Mouse (Mus musculus): ENCODE results near the gene Cul5. TPM values are rescaled to one million over a fixed set of nuclear protein-coding genes. Genes with fewer than 3 reads are reported as not detected.

The Cul5 gene
- total RNA-seq (2021) (10 to 100 TPM; 43.0 to 45.4 TPM), polyA plus RNA-seq (2012; rRNA removed) (6.1 and 11.3 TPM in 2 replicates)
- long read RNA-seq, transcript Cul5-201 (19 exons, 3,585 nt) = major isoform, 32 of 38 reads
- long read RNA-seq, partial matches to known transcripts = 6 of 38 reads
- long read RNA-seq, other reads (novel, unspliced or antisense) = 0 of 38 reads

DNA sequence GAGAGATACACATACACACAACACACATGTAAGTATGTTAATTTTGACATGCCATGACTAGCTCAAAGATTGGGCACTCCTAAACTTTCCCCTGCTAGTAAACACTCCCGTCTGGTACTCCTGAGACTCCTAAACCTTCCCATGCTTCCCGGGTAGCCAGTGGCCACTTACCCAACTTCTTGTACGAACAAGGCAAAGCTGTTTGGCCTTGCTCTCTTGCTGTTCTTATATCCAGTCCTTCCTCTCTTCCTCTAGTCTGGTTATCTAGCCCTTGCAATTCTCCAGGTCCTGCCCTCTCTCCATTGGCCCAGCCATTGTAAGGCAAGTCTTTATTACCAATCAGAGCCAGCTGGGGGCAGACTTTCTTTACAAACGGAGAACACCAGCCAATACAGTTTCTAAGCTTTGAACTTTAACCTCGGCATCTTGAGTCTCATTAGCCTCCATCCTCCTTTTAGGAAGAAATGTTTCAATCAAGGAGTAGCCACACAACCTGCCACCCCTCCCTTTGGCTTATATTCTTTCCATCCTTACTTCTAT is at the start of gene Cul5:
Gene Cul5 (minus strand): TSS at position 335 of the 540 bp plus-strand sequence.
- H3K4me1 ChIP-seq (ENCODE audit: control insufficient read depth, insufficient read depth, low read length) = peaks cover 4% of the 10 kb centered on the region
- no peak within 1 kb of the TSS for H3K4me3 ChIP-seq
- peak in 1 of 2 experiments; percentile 21 for DNase-seq
- intact Hi-C loops (cut with DNase I) = loop anchor here (5.0 kb wide), 3 partner anchors 57 to 422 kb away; partner anchors contain the start of genes Acat1, Atm, Ddx10 and Npat
- no peaks in the 10 kb centered on the region for H3K27me3 ChIP-seq (ENCODE audit: control insufficient read depth, insufficient read depth, low read length)
- H3K79me2 ChIP-seq (replicated peaks; ENCODE audit: control insufficient read depth, insufficient read depth, low read length) = peaks cover 2% of the 10 kb centered on the region; the same call in 1 of the 2 replicates
- no peak for TF ChIP-seq EP300 (IDR thresholded peaks at IDR 0.05; ENCODE audit: insufficient read depth, low read depth, low read length)
- TF ChIP-seq POLR2A (IDR thresholded peaks at IDR 0.05; ENCODE audit: insufficient read depth, low read depth, low read length) = no peak
- peak; percentile 51 for TF ChIP-seq CTCF (IDR thresholded peaks at IDR 0.05)
- H3K36me3 ChIP-seq (ENCODE audit: control insufficient read depth, insufficient read depth, low read length) = peaks cover 10% of the 10 kb centered on the region; the same call in 1 of the 2 replicates
- WGBS = 56% methylated on average over 5 of the region's 5 CpGs
- H3K9ac ChIP-seq (ENCODE audit: low read depth, low read length) = no peak within 1 kb of the TSS
- H3K27ac ChIP-seq = no peak within 1 kb of the TSS

DNA sequence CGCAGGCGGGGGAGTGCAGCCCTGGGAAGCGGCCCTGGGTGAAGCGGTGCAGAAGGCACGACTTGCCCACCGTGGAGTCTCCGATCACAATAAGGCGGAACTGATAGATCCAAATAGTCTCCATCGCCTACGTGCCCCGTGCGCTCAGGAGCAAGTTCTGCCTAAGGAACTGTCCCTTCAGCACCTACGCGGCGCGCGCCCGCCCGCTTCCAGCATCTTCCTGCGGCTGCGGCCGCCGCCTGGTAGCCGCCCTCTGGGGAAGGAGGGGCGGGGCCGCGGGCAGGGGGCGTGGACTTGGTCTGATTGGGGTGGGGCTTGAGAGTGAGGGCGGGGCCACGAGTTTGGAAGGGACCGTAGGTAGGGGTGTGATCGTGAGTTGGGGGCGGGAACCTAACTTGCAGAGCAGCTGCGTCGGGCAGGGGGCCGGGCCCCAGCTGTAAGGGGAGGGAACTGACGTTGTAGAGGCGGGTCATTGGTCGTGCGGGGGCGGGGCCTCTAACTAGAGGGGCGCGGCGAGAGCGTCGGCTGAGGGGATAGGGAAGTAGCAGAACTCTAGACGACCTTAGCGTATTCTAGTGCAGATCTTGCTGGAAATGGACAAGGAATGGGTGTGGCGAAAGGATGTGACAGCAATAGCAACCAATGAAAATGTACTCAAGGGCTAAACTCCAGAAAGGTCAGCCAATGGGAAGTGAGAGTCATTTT is 36.3 kb upstream of the Cul5 start, which contains the start of gene Rab39:
Gene Rab39 (minus strand): TSS at position 241 of the 705 bp plus-strand sequence.
- H3K36me3 ChIP-seq (ENCODE audit: control insufficient read depth, insufficient read depth, low read length) = no peaks in the 10 kb centered on the region
- no peak within 1 kb of the TSS for H3K27ac ChIP-seq
- TF ChIP-seq POLR2A (IDR thresholded peaks at IDR 0.05; ENCODE audit: insufficient read depth, low read depth, low read length) (no peak), CTCF (IDR thresholded peaks at IDR 0.05) (no peak), EP300 (IDR thresholded peaks at IDR 0.05; ENCODE audit: insufficient read depth, low read depth, low read length) (no peak)
- H3K27me3 ChIP-seq (ENCODE audit: control insufficient read depth, insufficient read depth, low read length) = no peaks in the 10 kb centered on the region
- H3K79me2 ChIP-seq (replicated peaks; ENCODE audit: control insufficient read depth, insufficient read depth, low read length) = no peaks in the 10 kb centered on the region
- H3K4me3 ChIP-seq = peak within 1 kb of the TSS; percentile 11
- DNase-seq = peak; percentile 70 to 83
- 1% methylated on average over 49 of the region's 49 CpGs for WGBS
- no peak within 1 kb of the TSS for H3K9ac ChIP-seq (ENCODE audit: low read depth, low read length)
- H3K4me1 ChIP-seq (ENCODE audit: control insufficient read depth, insufficient read depth, low read length) = no peaks in the 10 kb centered on the region
- intact Hi-C loops (cut with DNase I) = no loop called here

GRCm38 (mm10) chr9:53705491-53705991 is 35.7 kb upstream of the Cul5 start:
- H3K79me2 ChIP-seq (replicated peaks; ENCODE audit: control insufficient read depth, insufficient read depth, low read length) = no peaks in the 10 kb centered on the region
- intact Hi-C loops (cut with DNase I) = no loop called here
- H3K4me1 ChIP-seq (ENCODE audit: control insufficient read depth, insufficient read depth, low read length) = no peaks in the 10 kb centered on the region
- H3K27ac ChIP-seq = no peak overlapping the region
- no peaks in the 10 kb centered on the region for H3K36me3 ChIP-seq (ENCODE audit: control insufficient read depth, insufficient read depth, low read length)
- 3% methylated on average over 28 of the region's 28 CpGs for WGBS
- no peak overlapping the region for H3K9ac ChIP-seq (ENCODE audit: low read depth, low read length)
- H3K4me3 ChIP-seq = peak overlapping the region; percentile 11
- DNase-seq = peak in 1 of 2 experiments; percentile 46
- no peak for TF ChIP-seq POLR2A (IDR thresholded peaks at IDR 0.05; ENCODE audit: insufficient read depth, low read depth, low read length)
- TF ChIP-seq EP300 (IDR thresholded peaks at IDR 0.05; ENCODE audit: insufficient read depth, low read depth, low read length) = no peak
- TF ChIP-seq CTCF (IDR thresholded peaks at IDR 0.05) = no peak
- no peaks in the 10 kb centered on the region for H3K27me3 ChIP-seq (ENCODE audit: control insufficient read depth, insufficient read depth, low read length)

DNA sequence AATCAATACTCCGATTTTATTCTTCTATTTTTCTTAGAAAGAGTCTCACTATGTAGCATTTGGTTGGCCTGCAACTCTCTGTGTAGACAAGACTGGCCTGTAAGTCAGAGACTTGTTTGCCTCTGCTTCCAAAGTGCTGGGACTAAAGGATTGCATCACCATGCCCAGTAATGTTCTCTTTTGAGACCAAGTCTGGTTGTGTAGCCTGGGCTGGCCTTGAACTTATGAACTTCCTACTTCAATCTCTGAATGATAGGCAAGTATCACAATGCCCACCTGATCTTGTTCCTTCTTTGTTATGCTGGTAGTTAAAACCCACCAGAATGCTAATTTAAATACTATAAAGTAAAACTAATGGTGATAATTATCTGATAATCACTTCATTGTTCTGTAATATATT is 33.2 kb upstream of the Cul5 start:
- no peaks in the 10 kb centered on the region for H3K27me3 ChIP-seq (ENCODE audit: control insufficient read depth, insufficient read depth, low read length)
- no peak overlapping the region for H3K27ac ChIP-seq
- no peak overlapping the region for H3K9ac ChIP-seq (ENCODE audit: low read depth, low read length)
- H3K4me3 ChIP-seq = no peak overlapping the region
- intact Hi-C loops (cut with DNase I) = no loop called here
- H3K36me3 ChIP-seq (ENCODE audit: control insufficient read depth, insufficient read depth, low read length) = no peaks in the 10 kb centered on the region
- TF ChIP-seq POLR2A (IDR thresholded peaks at IDR 0.05; ENCODE audit: insufficient read depth, low read depth, low read length) (no peak), CTCF (IDR thresholded peaks at IDR 0.05) (no peak), EP300 (IDR thresholded peaks at IDR 0.05; ENCODE audit: insufficient read depth, low read depth, low read length) (no peak)
- no peak for DNase-seq
- WGBS = 86% methylated on average over 1 of the region's 1 CpGs
- H3K4me1 ChIP-seq (ENCODE audit: control insufficient read depth, insufficient read depth, low read length) = no peaks in the 10 kb centered on the region
- no peaks in the 10 kb centered on the region for H3K79me2 ChIP-seq (replicated peaks; ENCODE audit: control insufficient read depth, insufficient read depth, low read length)

DNA sequence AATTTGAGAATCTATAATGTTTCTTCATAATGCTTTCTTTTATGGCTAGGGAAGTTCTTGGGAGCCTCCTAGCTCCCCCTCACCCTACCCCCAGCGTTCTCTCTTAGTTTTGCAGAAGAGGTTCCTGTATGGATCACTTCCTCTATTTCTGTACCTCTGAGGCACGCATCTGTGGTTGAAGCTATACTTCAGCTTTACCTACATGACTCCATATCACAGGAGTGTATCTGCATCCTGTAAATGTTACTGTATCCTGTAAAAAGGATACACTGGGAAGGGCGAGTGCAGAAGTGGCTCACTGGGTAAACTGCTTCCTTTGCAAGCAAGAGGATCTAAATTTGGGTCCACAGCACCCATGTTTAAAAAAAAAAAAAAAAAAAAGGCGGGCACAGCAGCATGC is 30.7 kb upstream of the Cul5 start:
- WGBS = 48% methylated on average over 4 of the region's 4 CpGs
- no peaks in the 10 kb centered on the region for H3K36me3 ChIP-seq (ENCODE audit: control insufficient read depth, insufficient read depth, low read length)
- no peaks in the 10 kb centered on the region for H3K27me3 ChIP-seq (ENCODE audit: control insufficient read depth, insufficient read depth, low read length)
- no peak overlapping the region for H3K4me3 ChIP-seq
- no peak overlapping the region for H3K9ac ChIP-seq (ENCODE audit: low read depth, low read length)
- peak in 1 of 2 experiments; percentile 3 for DNase-seq
- TF ChIP-seq CTCF (IDR thresholded peaks at IDR 0.05) (no peak), EP300 (IDR thresholded peaks at IDR 0.05; ENCODE audit: insufficient read depth, low read depth, low read length) (no peak), POLR2A (IDR thresholded peaks at IDR 0.05; ENCODE audit: insufficient read depth, low read depth, low read length) (no peak)
- H3K79me2 ChIP-seq (replicated peaks; ENCODE audit: control insufficient read depth, insufficient read depth, low read length) = no peaks in the 10 kb centered on the region
- intact Hi-C loops (cut with DNase I) = no loop called here
- H3K27ac ChIP-seq = no peak overlapping the region
- no peaks in the 10 kb centered on the region for H3K4me1 ChIP-seq (ENCODE audit: control insufficient read depth, insufficient read depth, low read length)
